Mouse (Mus musculus): ENCODE data around the gene E2f3.

GRCm38 (mm10) chr13:29866780-29867179, 119.1 kb downstream of the E2f3 start:
- no peak for TF ChIP-seq CTCF (IDR thresholded peaks at IDR 0.05; ENCODE audit: low read depth, low read length)
- TF ChIP-seq GATA1 (IDR thresholded peaks at IDR 0.05; ENCODE audit: borderline replicate concordance, low read length): no peak
